Mouse (Mus musculus): ENCODE data around the gene Gm8362.
"Not testable (repeated sequence)": the region's sequence is repeated elsewhere in the genome, so short reads cannot be mapped to it uniquely, and the experiment has no call there.

The Gm8362 gene

DNA sequence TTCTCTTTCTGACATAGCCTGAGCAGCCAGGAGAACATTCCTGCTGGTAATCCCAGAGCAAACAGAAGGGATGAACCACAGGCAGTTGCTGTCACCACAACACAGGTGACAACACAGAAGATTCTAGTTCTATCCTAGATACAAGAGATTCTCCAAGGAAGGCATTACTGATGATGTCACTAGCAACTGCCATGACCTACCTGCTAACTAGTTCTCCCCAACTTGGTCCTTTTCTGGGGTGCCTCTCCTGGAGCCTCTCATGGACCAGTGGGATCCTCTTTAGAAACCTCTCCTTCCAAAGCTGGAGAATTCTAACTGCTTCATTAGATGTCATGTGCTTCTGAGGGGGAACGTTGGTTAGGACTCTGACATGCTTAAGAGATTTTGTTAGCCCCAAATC, at the start of gene Gm8362:
TSS of gene Gm8362 (minus strand) at position 101 of the 400 bp plus-strand sequence.
- not testable (repeated sequence) for DNase-seq (ENCODE audit: low read depth, low spot score)

DNA sequence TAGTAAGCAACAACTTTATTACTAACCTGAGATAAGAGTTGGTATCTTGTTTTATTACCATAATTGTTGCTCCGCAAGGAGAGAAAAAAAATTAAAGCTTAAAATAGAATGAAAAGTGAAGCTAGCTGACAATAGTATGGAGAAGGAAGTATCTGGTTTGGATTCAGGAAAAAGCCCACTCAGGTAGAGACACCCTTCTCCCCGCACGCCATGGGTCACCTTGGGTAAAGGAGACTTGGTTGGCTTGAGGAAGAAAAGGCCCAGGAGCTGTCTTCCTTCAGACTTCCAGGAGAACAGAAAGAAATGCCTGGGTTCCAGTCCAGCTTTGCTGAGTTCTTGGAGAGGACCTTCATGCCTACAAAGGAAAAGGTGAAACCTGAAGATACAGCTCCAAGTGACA, 49.1 kb upstream of the Gm8362 start:
- not testable (repeated sequence) for DNase-seq (ENCODE audit: low read depth, low spot score)

DNA sequence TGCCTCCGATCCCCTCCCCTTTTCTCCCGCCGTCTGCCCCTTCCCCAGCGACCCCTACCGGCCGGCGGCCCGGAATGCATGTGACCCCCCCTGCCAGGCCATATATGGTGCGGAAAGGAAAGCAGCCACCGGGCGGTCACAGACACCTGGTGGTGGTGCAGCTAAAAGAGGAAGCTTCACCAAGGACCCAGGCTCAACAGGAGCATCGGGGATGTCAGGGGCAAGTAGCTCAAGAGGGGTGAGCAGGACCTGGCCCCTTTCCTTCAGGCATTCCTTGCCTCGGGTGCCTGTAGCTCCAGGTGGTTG, 17.0 kb downstream of the Gm8362 start:
- DNase-seq (ENCODE audit: low read depth, low spot score), result not testable (repeated sequence)

DNA sequence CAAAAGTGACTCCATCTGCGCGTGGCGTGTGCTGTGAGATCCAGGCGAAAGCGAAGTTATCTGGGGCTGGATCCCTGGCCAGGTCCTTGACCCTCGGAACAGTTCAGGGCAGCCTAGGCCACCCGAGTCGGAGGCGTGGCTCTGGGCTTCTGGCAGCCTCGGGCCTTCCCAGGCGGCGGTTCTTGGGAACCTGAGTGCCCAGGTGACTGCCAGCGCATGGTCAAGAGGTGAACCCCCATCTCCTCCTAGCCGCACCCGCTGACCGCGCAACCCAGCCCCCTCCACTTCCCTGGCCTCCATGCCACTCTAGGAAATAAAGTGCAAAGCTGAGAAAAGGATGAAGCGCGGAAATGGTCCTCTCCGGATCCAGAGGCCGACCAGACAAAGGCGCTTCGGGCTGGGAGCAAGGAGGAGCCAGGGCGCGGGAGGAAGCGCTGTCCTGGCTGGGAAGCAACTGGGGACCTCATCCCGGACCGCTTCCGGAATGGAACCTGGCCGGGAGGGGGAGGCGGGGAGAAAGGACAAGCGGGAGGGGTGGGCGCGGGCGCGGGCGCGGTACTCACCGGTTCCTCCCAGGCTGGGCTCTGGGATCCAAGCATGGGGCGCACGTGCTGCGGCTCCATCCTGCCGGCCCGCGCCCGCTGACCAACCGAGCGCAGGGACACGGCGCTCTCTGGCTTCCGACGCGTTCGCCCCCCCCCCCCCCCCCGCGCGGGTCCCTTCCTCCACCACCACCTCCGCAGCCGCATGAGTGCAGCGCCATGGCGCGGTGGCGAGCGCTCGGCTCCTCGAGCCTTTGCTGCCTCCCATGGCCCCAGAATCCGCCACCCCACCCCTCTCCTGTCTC, 17.6 kb downstream of the Gm8362 start:
- DNase-seq (ENCODE audit: low read depth, low spot score), result peak; percentile 65

DNA sequence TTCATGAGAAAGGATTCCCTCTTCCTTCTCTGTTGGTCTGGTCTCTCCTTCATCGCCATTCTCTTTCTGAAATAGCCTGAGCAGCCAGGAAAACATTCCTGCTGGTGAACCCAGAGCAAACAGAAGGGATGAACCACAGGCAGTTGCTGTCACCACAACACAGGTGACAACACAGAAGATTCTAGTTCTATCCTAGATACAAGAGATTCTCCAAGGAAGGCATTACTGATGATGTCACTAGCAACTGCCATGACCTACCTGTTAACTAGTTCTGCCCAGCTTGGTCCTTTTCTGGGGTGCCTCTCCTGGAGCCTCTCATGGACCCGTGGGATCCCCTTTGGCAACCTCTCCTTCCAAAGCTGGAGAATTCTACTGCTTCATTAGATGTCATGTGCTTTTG, 32.0 kb downstream of the Gm8362 start, which contains the start of gene Gm3636:
TSS of gene Gm3636 (minus strand) at position 101 of the 400 bp plus-strand sequence.
- not testable (repeated sequence) for DNase-seq (ENCODE audit: low read depth, low spot score)

DNA sequence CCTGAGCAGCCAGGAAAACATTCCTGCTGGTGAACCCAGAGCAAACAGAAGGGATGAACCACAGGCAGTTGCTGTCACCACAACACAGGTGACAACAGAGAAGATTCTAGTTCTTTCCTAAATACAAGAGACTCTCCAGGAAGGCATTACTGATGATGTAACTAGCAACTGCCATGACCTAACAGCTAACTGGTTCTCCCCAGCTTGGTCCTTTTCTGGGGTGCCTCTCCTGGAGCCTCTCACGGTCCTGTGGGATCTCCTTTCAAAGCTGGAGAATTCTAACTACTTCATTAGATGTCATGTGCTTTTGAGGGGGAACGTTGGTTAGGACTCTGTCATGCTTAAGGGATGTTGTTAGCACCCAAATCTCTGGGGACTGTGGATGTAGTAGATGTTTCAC, 54.1 kb downstream of the Gm8362 start, which contains the start of gene Gm8050:
TSS of gene Gm8050 (minus strand) at position 101 of the 400 bp plus-strand sequence.
- not testable (repeated sequence) for DNase-seq (ENCODE audit: low read depth, low spot score)
